Mouse (Mus musculus) lung, postnatal 0 days (tissue): Measurements from ENCODE around the gene Atp2b2. TPM values are rescaled to one million over a fixed set of nuclear protein-coding genes. Genes with fewer than 3 reads are reported as not detected.

ENCODE experiments used
- ATAC-seq: fragments of 200-750 bp; cut with Nextera tagmentation; 2 replicates; pipeline ENCODE4 v1.8.0; 2017; ENCODE audit warnings: moderate library complexity
- DNase-seq: peaks from one replicate; pipeline ENCODE4 v3.0.0-alpha.2; 2016; ENCODE audit warnings: low spot score
- H3K27ac ChIP-seq: fragments of 300-500 bp; sonication (generic); 2 replicates; pipeline ENCODE4 v1.5.1; 2014; ENCODE audit warnings: antibody characterized with exemption, mild to moderate bottlenecking, low read length, mixed read lengths
- H3K27me3 ChIP-seq: fragments of 300-500 bp; sonication (generic); replicated peaks from 2 replicates; pipeline ENCODE4 v1.6.1; 2014; ENCODE audit warnings: low read length, mixed read lengths; ENCODE audit not compliant: insufficient read depth
- H3K36me3 ChIP-seq: fragments of 300-500 bp; sonication (generic); 2 replicates; pipeline ENCODE4 v1.6.1; 2014; ENCODE audit warnings: low read length, mixed read lengths; ENCODE audit not compliant: insufficient read depth
- H3K4me1 ChIP-seq: fragments of 300-500 bp; sonication (generic); 2 replicates; pipeline ENCODE4 v1.6.1; 2014; ENCODE audit warnings: antibody characterized with exemption, low read depth, low read length, mixed read lengths; ENCODE audit not compliant: insufficient read depth
- H3K4me2 ChIP-seq: fragments of 300-500 bp; sonication (generic); replicated peaks from 2 replicates; pipeline ENCODE4 v1.6.1; 2014; ENCODE audit warnings: low read depth, mild to moderate bottlenecking, low read length, moderate library complexity, mixed read lengths
- H3K4me3 ChIP-seq: fragments of 300-500 bp; sonication (generic); 2 replicates; pipeline ENCODE4 v1.5.1; 2014; ENCODE audit warnings: low read depth, low read length
- H3K9ac ChIP-seq: fragments of 300-500 bp; sonication (generic); replicated peaks from 2 replicates; pipeline ENCODE4 v1.6.1; 2014; ENCODE audit warnings: low read depth, mild to moderate bottlenecking
- H3K9me3 ChIP-seq: fragments of 300-500 bp; sonication (generic); 2 replicates; pipeline ENCODE4 v1.6.1; 2016; ENCODE audit warnings: low read length, mixed read lengths
- CTCF ChIP-seq: IDR thresholded peaks from 2 replicates; pipeline ENCODE4 v1.5.1; 2016; ENCODE audit warnings: antibody characterized with exemption, mild to moderate bottlenecking
- EP300 ChIP-seq: IDR thresholded peaks from 2 replicates; pipeline ENCODE4 v1.6.1; 2016; ENCODE audit warnings: antibody characterized with exemption, mild to moderate bottlenecking, control low read depth
- WGBS: fragments of 180-500 bp; shearing (Covaris S2); extraction: QIAGEN DNeasy Blood & Tissue Kit; methylation state at CpG from one replicate; pipeline ENCODE4 v1.1.7; 2014; 5-methylcytosine and 5-hydroxymethylcytosine counted together
- polyA plus RNA-seq: library from polyadenylated mRNA; unstranded; fragments of >200 nt; fragmentation: Nextera tagmentation; extraction: Ambion mirVana; gene quantifications from 2 replicates; pipeline ENCODE4 v1.2.1, GENCODE M21; 2015

The Atp2b2 gene
- polyA plus RNA-seq, 1 experiment from 2014 or later = 0.63 TPM

- TF ChIP-seq CTCF (no peak), EP300 (no peak)
- Histone ChIP-seq H3K9me3 (no peaks in the 10 kb centered on the region), H3K9ac (no peak overlapping the region), H3K36me3 (no peaks in the 10 kb centered on the region), H3K4me2 (peak overlapping the region; percentile 42), H3K4me3 (peak overlapping the region; percentile 24), H3K27me3 (peaks cover 23% of the 10 kb centered on the region), H3K27ac (no peak overlapping the region), H3K4me1 (no peaks in the 10 kb centered on the region)
- WGBS = 1% methylated on average over 41 of the region's 49 CpGs
- ATAC-seq = no peak
- DNase-seq = no peak
Observed at GRCm38 (mm10) chr6:113891225-113891967, 151.0 kb downstream of the Atp2b2 start.

- WGBS = 5% methylated on average over 10 of the region's 10 CpGs
- TF ChIP-seq EP300 = no peak
- no peak for TF ChIP-seq CTCF
- H3K4me3 ChIP-seq = peak overlapping the region; percentile 24; the same call in 1 of the 2 replicates
- H3K9me3 ChIP-seq = no peaks in the 10 kb centered on the region
- no peak for ATAC-seq
- H3K27me3 ChIP-seq = peaks cover 23% of the 10 kb centered on the region
- no peak overlapping the region for H3K9ac ChIP-seq
- no peaks in the 10 kb centered on the region for H3K36me3 ChIP-seq
- peak overlapping the region; percentile 42 for H3K4me2 ChIP-seq
- no peak overlapping the region for H3K27ac ChIP-seq
- H3K4me1 ChIP-seq = no peaks in the 10 kb centered on the region
- no peak for DNase-seq
Observed at GRCm38 (mm10) chr6:113890858-113891213, 151.6 kb downstream of the Atp2b2 start.

- no peaks in the 10 kb centered on the region for H3K36me3 ChIP-seq
- no peaks in the 10 kb centered on the region for H3K9me3 ChIP-seq
- H3K4me1 ChIP-seq = no peaks in the 10 kb centered on the region
- TF ChIP-seq CTCF (no peak), EP300 (no peak)
- no peak overlapping the region for H3K4me2 ChIP-seq
- H3K27me3 ChIP-seq = peaks cover 23% of the 10 kb centered on the region
- DNase-seq (no peak), ATAC-seq (no peak)
- H3K9ac ChIP-seq = no peak overlapping the region
- WGBS = 20% methylated on average over 16 of the region's 16 CpGs
- no peak overlapping the region for H3K4me3 ChIP-seq
- no peak overlapping the region for H3K27ac ChIP-seq
Observed at GRCm38 (mm10) chr6:113890023-113890857, 152.2 kb downstream of the Atp2b2 start.

GRCm38 (mm10) chr6:113889180-113889579 is 153.2 kb downstream of the Atp2b2 start:
- WGBS = 50% methylated on average over 3 of the region's 3 CpGs
- Histone ChIP-seq H3K27me3 (peaks cover 23% of the 10 kb centered on the region), H3K4me2 (no peak overlapping the region)

GRCm38 (mm10) chr6:113886886-113887285 is 155.5 kb downstream of the Atp2b2 start:
- H3K27me3 ChIP-seq = peaks cover 20% of the 10 kb centered on the region
- no peaks in the 10 kb centered on the region for H3K36me3 ChIP-seq
- DNase-seq = no peak

More at GRCm38 (mm10) chr6:113889180-113889579, 153.2 kb downstream of the Atp2b2 start:
- no peaks in the 10 kb centered on the region for H3K4me1 ChIP-seq
- ATAC-seq = no peak
- no peaks in the 10 kb centered on the region for H3K36me3 ChIP-seq
- no peaks in the 10 kb centered on the region for H3K9me3 ChIP-seq
- H3K9ac ChIP-seq = no peak overlapping the region
- DNase-seq = no peak
- H3K27ac ChIP-seq = no peak overlapping the region
- no peak overlapping the region for H3K4me3 ChIP-seq
- TF ChIP-seq CTCF (no peak), EP300 (no peak)

GRCm38 (mm10) chr6:113884806-113885205 is 157.6 kb downstream of the Atp2b2 start:
- no peak overlapping the region for H3K27ac ChIP-seq
- TF ChIP-seq CTCF (no peak), EP300 (no peak)
- ATAC-seq = no peak
- H3K36me3 ChIP-seq = no peaks in the 10 kb centered on the region
- no peak overlapping the region for H3K9ac ChIP-seq
- DNase-seq = no peak
- no peak overlapping the region for H3K4me3 ChIP-seq
- no peaks in the 10 kb centered on the region for H3K4me1 ChIP-seq
- H3K9me3 ChIP-seq = no peaks in the 10 kb centered on the region
- no peak overlapping the region for H3K4me2 ChIP-seq
- 62% methylated on average over 4 of the region's 4 CpGs for whole genome bisulfite sequencing
- no peaks in the 10 kb centered on the region for H3K27me3 ChIP-seq

More at GRCm38 (mm10) chr6:113886886-113887285, 155.5 kb downstream of the Atp2b2 start:
- H3K4me2 ChIP-seq = no peak overlapping the region
- no peak for ATAC-seq
- H3K4me3 ChIP-seq = no peak overlapping the region
- H3K4me1 ChIP-seq = no peaks in the 10 kb centered on the region
- no peak for TF ChIP-seq EP300
- no peak for TF ChIP-seq CTCF
- no peaks in the 10 kb centered on the region for H3K9me3 ChIP-seq
- no peak overlapping the region for H3K9ac ChIP-seq
- H3K27ac ChIP-seq = no peak overlapping the region
